Mouse (Mus musculus): ENCODE measurements around the gene Abhd17a.

- TF ChIP-seq FLI1 (IDR thresholded peaks at IDR 0.05; ENCODE audit: low read length) (no peak), GATA1 (IDR thresholded peaks at IDR 0.05; ENCODE audit: borderline replicate concordance, low read length) (no peak)
Observed at GRCm38 (mm10) chr10:80603364-80603763, 13.2 kb upstream of the Abhd17a start.

Measured in megakaryocyte, embryonic 14.5 days (primary cell).